Mouse (Mus musculus) forebrain, postnatal 0 days (tissue): ENCODE measurements around the gene Krit1. TPM values are rescaled to one million over a fixed set of nuclear protein-coding genes. Genes with fewer than 3 reads are reported as not detected.
A peak's percentile ranks its signal among the peaks of the same experiment; 100 is the strongest.

Source experiments
- ATAC-seq: fragments of 200-750 bp; cut with Nextera tagmentation; 2 replicates; pipeline ENCODE4 v1.8.0; 2017; ENCODE audit warnings: mild to moderate bottlenecking, moderate library complexity
- DNase-seq: peaks from one replicate; pipeline ENCODE4 v3.0.0-alpha.2; 2015
- H3K27ac ChIP-seq: fragments of 300-500 bp; sonication (generic); 2 replicates; pipeline ENCODE4 v1.5.1; 2014; ENCODE audit warnings: low read depth, mild to moderate bottlenecking, antibody characterized with exemption, low read length, moderate library complexity, mixed read lengths
- H3K27me3 ChIP-seq: fragments of 300-500 bp; sonication (generic); 2 replicates; pipeline ENCODE4 v1.6.1; 2014; ENCODE audit warnings: mild to moderate bottlenecking, low read length, mixed read lengths; ENCODE audit not compliant: insufficient read depth
- H3K36me3 ChIP-seq: fragments of 300-500 bp; sonication (generic); 2 replicates; pipeline ENCODE4 v1.6.1; 2014; ENCODE audit warnings: mild to moderate bottlenecking, moderate library complexity; ENCODE audit not compliant: insufficient read depth
- H3K4me1 ChIP-seq: fragments of 300-500 bp; sonication (generic); 2 replicates; pipeline ENCODE4 v1.6.1; 2014; ENCODE audit warnings: antibody characterized with exemption; ENCODE audit not compliant: insufficient read depth
- H3K4me2 ChIP-seq: fragments of 300-500 bp; sonication (generic); 2 replicates; pipeline ENCODE4 v1.6.1; 2014; ENCODE audit warnings: low read depth, mild to moderate bottlenecking, moderate library complexity
- H3K4me3 ChIP-seq: fragments of 300-500 bp; sonication (generic); 2 replicates; pipeline ENCODE4 v1.5.1; 2014; ENCODE audit warnings: low read depth, low read length, mixed read lengths
- H3K9ac ChIP-seq: fragments of 300-500 bp; sonication (generic); 2 replicates; pipeline ENCODE4 v1.6.1; 2014; ENCODE audit warnings: mild to moderate bottlenecking
- H3K9me3 ChIP-seq: fragments of 300-500 bp; sonication (generic); 2 replicates; pipeline ENCODE4 v1.6.1; 2016; ENCODE audit warnings: low read length
- CTCF ChIP-seq: sonication (generic); IDR thresholded peaks from 2 replicates; pipeline ENCODE4 v1.5.1; 2016; ENCODE audit warnings: antibody characterized with exemption, control low read depth, low read depth
- WGBS: fragments of 180-500 bp; shearing (Covaris S2); extraction: QIAGEN DNeasy Blood & Tissue Kit; methylation state at CpG from one replicate; pipeline ENCODE4 v1.1.7; 2014; 5-methylcytosine and 5-hydroxymethylcytosine counted together
- polyA plus RNA-seq: library from polyadenylated mRNA; unstranded; fragments of >200 nt; fragmentation: Nextera tagmentation; extraction: Ambion mirVana; gene quantifications from 2 replicates; pipeline ENCODE4 v1.2.1, GENCODE M21; 2015
- total RNA-seq: library from RNA; depleted of rRNA; stranded (reverse); fragments of >200 nt; gene quantifications from 2 replicates; pipeline ENCODE4 v1.2.3, GENCODE M21; 2014; rRNA removed

Gene Krit1
- total RNA-seq = 50.2 and 53.0 TPM in 2 replicates
- polyA plus RNA-seq = 19.7 and 27.5 TPM in 2 replicates

- peak; percentile 93 for DNase-seq
- Histone ChIP-seq H3K27ac (peak within 1 kb of the TSS; percentile 94), H3K9me3 (no peaks in the 10 kb centered on the region), H3K27me3 (no peaks in the 10 kb centered on the region), H3K4me2 (peak within 1 kb of the TSS; percentile 64), H3K36me3 (0 out of 2 replicates have a peak, but pooled peaks cover 3% of the 10 kb centered on the region), H3K4me3 (peak within 1 kb of the TSS; percentile 88), H3K4me1 (peaks cover 7% of the 10 kb centered on the region; the same call in 1 of the 2 replicates), H3K9ac (peak within 1 kb of the TSS; percentile 82)
- peak; percentile 94 for ATAC-seq
- TF ChIP-seq CTCF = peak; percentile 18; the same call in 1 of the 2 replicates
- under 1% methylated on average over 98 of the region's 109 CpGs for WGBS
Measured at GRCm38 (mm10) chr5:3802433-3803291, at the start of gene Krit1, which contains the start of gene Ankib1. Gene Krit1, plus strand, starts transcription at chr5:3803184. Gene Ankib1, minus strand, starts transcription at chr5:3802925.

GRCm38 (mm10) chr5:3771512-3771911, 31.5 kb upstream of the Krit1 start:
- Histone ChIP-seq H3K4me3 (no peak overlapping the region), H3K9ac (no peak overlapping the region), H3K27ac (no peak overlapping the region), H3K27me3 (no peaks in the 10 kb centered on the region), H3K4me2 (no peak overlapping the region), H3K9me3 (no peaks in the 10 kb centered on the region), H3K36me3 (no peaks in the 10 kb centered on the region), H3K4me1 (no peaks in the 10 kb centered on the region)
- 23% methylated on average over 3 of the region's 3 CpGs for WGBS
- ATAC-seq (no peak), DNase-seq (no peak)
- TF ChIP-seq CTCF = no peak

DNA sequence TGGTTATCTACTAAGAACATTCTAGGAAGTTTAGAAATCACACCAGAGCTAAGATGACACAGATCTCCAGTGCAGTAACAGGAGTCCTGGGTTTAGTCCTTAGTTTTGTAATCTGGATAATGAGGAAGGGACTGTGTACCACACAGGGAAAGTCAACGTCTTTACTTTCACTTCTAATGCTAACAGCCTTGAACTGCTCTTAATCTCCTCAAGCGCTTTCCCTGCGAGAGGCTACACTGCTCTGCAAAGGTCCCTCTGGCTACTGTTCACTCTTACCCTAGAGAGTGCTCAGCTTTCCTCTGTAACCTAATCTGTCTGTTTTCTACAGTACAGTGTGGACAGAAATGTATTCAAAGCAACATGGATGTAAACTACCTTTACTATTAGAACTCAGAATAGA, 31.0 kb upstream of the Krit1 start:
- no peak for ATAC-seq
- DNase-seq = no peak
- Histone ChIP-seq H3K9ac (no peak overlapping the region), H3K36me3 (no peaks in the 10 kb centered on the region), H3K4me1 (no peaks in the 10 kb centered on the region), H3K9me3 (no peaks in the 10 kb centered on the region), H3K27me3 (no peaks in the 10 kb centered on the region), H3K4me3 (no peak overlapping the region), H3K4me2 (no peak overlapping the region), H3K27ac (no peak overlapping the region)
- 34% methylated on average over 3 of the region's 3 CpGs for WGBS
- no peak for TF ChIP-seq CTCF

DNA sequence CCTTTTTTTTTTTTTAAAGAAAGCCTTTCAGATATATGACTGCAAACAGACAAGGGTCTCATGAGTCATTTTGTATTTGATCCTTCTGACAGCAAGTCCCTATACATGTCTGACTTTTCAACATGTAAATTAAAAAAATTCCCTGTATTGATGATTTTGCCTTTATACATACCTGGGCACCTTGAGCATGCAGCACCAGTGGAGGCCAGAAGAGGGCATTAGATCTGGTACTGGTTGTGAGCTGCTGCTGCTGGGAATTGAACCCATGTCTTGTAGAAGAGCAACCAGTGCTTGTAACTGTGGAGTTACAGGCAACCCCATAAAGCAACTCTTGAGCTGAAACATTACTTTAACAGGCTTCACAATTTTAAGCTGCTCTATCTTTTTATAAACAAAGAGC, 20.3 kb upstream of the Krit1 start:
- H3K4me2 ChIP-seq = no peak overlapping the region
- no peak overlapping the region for H3K4me3 ChIP-seq
- H3K9ac ChIP-seq = no peak overlapping the region
- 0 out of 2 replicates have a peak, but pooled peaks have one; percentile 18 for TF ChIP-seq CTCF
- no peaks in the 10 kb centered on the region for H3K36me3 ChIP-seq
- no peaks in the 10 kb centered on the region for H3K9me3 ChIP-seq
- DNase-seq (no peak), ATAC-seq (no peak)
- no peaks in the 10 kb centered on the region for H3K4me1 ChIP-seq
- H3K27me3 ChIP-seq = no peaks in the 10 kb centered on the region
- no peak overlapping the region for H3K27ac ChIP-seq

GRCm38 (mm10) chr5:3783947-3784681, 18.9 kb upstream of the Krit1 start:
- DNase-seq (peak; percentile 14), ATAC-seq (peak; percentile 53; the same call in 1 of the 2 replicates)
- no peaks in the 10 kb centered on the region for H3K36me3 ChIP-seq

GRCm38 (mm10) chr5:3784751-3785496, 18.1 kb upstream of the Krit1 start:
- no peaks in the 10 kb centered on the region for H3K27me3 ChIP-seq
- no peak for DNase-seq
- TF ChIP-seq CTCF = no peak
- no peak overlapping the region for H3K27ac ChIP-seq
- no peaks in the 10 kb centered on the region for H3K9me3 ChIP-seq
- H3K9ac ChIP-seq = no peak overlapping the region
- no peaks in the 10 kb centered on the region for H3K4me1 ChIP-seq
- H3K4me3 ChIP-seq = no peak overlapping the region
- H3K4me2 ChIP-seq = no peak overlapping the region
- WGBS = 39% methylated on average over 1 of the region's 1 CpGs
- H3K36me3 ChIP-seq = no peaks in the 10 kb centered on the region
- no peak for ATAC-seq

More at GRCm38 (mm10) chr5:3783947-3784681, 18.9 kb upstream of the Krit1 start:
- H3K4me3 ChIP-seq = no peak overlapping the region
- no peak overlapping the region for H3K9ac ChIP-seq
- WGBS = 51% methylated on average over 2 of the region's 2 CpGs
- no peaks in the 10 kb centered on the region for H3K27me3 ChIP-seq
- H3K4me2 ChIP-seq = no peak overlapping the region
- no peaks in the 10 kb centered on the region for H3K9me3 ChIP-seq
- H3K4me1 ChIP-seq = no peaks in the 10 kb centered on the region
- H3K27ac ChIP-seq = no peak overlapping the region
- peak; percentile 5; the same call in 1 of the 2 replicates for TF ChIP-seq CTCF
